Mouse (Mus musculus) right cerebral cortex, postnatal 14 days (tissue): ENCODE measurements around the gene Gm5105.
A peak's percentile ranks its signal among the peaks of the same experiment; 100 is the strongest.

Source experiments
- DNase-seq: peaks from one replicate; pipeline ENCODE4 v3.0.0; 2022

The Gm5105 gene

GRCm38 (mm10) chr3:138067288-138067687 is at the start of gene Gm5105:
Gm5105 (minus strand) TSS chr3:138067388.
- DNase-seq: no peak

GRCm38 (mm10) chr3:138116871-138117270 is 49.7 kb upstream of the Gm5105 start:
- no peak for DNase-seq

GRCm38 (mm10) chr3:138114106-138114505 is 46.9 kb upstream of the Gm5105 start:
- no peak for DNase-seq

GRCm38 (mm10) chr3:138110910-138111782 is 44.0 kb upstream of the Gm5105 start:
- no peak for DNase-seq

GRCm38 (mm10) chr3:138106887-138107286 is 39.7 kb upstream of the Gm5105 start:
- DNase-seq: no peak

- DNase-seq: no peak
Measured at GRCm38 (mm10) chr3:138105056-138105455, 37.9 kb upstream of the Gm5105 start.

- no peak for DNase-seq
Measured at GRCm38 (mm10) chr3:138103690-138104089, 36.5 kb upstream of the Gm5105 start.

GRCm38 (mm10) chr3:138101936-138102335 is 34.7 kb upstream of the Gm5105 start:
- DNase-seq: no peak

GRCm38 (mm10) chr3:138097718-138098117 is 30.5 kb upstream of the Gm5105 start:
- no peak for DNase-seq

GRCm38 (mm10) chr3:138096263-138097028 is 29.3 kb upstream of the Gm5105 start:
- no peak for DNase-seq

GRCm38 (mm10) chr3:138095718-138096117 is 28.5 kb upstream of the Gm5105 start:
- no peak for DNase-seq

- DNase-seq: peak; percentile 34
Measured at GRCm38 (mm10) chr3:138095301-138095700, 28.1 kb upstream of the Gm5105 start.

GRCm38 (mm10) chr3:138083896-138084295 is 16.7 kb upstream of the Gm5105 start:
- no peak for DNase-seq

GRCm38 (mm10) chr3:138083073-138083637 is 16.0 kb upstream of the Gm5105 start:
- no peak for DNase-seq

- no peak for DNase-seq
Measured at GRCm38 (mm10) chr3:138078701-138079100, 11.5 kb upstream of the Gm5105 start.

- DNase-seq: no peak
Measured at GRCm38 (mm10) chr3:138077476-138078340, 10.5 kb upstream of the Gm5105 start.

GRCm38 (mm10) chr3:138075209-138075608 is 8.0 kb upstream of the Gm5105 start:
- peak; percentile 47 for DNase-seq

GRCm38 (mm10) chr3:138074214-138074613 is 7.0 kb upstream of the Gm5105 start:
- no peak for DNase-seq

- DNase-seq: no peak
Measured at GRCm38 (mm10) chr3:138071476-138072073, 4.4 kb upstream of the Gm5105 start.

- DNase-seq: no peak
Measured at GRCm38 (mm10) chr3:138071004-138071403, 3.8 kb upstream of the Gm5105 start.

GRCm38 (mm10) chr3:138069756-138070511 is 2.7 kb upstream of the Gm5105 start:
- DNase-seq: no peak
